Mouse (Mus musculus) cortical plate, adult 2 months (tissue): ENCODE measurements around the gene Myadml2.

Source experiments
- CTCF ChIP-seq: fragments of 200-500 bp; IDR thresholded peaks from 2 replicates; pipeline ENCODE4 v1.5.1; 2011; ENCODE audit warnings: mild to moderate bottlenecking, control low read depth, low read length; ENCODE audit not compliant: insufficient read depth; ENCODE audit errors: extremely low read depth
- POLR2A ChIP-seq: fragments of 200-500 bp; IDR thresholded peaks from 2 replicates; pipeline ENCODE4 v1.6.1; 2011; ENCODE audit warnings: mild to moderate bottlenecking, low read length, control low read depth; ENCODE audit not compliant: insufficient read depth; ENCODE audit errors: extremely low read depth

- no peak for TF ChIP-seq CTCF
- no peak for TF ChIP-seq POLR2A
Observed at GRCm38 (mm10) chr11:120629911-120630310, 18.0 kb downstream of the Myadml2 start.
